Mouse (Mus musculus) gastrocnemius, adult 18-20 months (tissue): ENCODE measurements at regions not wholly inside any gene's neighbourhood (a gene's known extent, or its start where the extent isn't known, plus 50 kb on each side); places are given as distances from the start of the nearest gene placed in this dataset.

ENCODE experiments used
- DNase-seq: peaks from one replicate; pipeline ENCODE4 v3.0.0; 2021; ENCODE audit warnings: low spot score

DNA sequence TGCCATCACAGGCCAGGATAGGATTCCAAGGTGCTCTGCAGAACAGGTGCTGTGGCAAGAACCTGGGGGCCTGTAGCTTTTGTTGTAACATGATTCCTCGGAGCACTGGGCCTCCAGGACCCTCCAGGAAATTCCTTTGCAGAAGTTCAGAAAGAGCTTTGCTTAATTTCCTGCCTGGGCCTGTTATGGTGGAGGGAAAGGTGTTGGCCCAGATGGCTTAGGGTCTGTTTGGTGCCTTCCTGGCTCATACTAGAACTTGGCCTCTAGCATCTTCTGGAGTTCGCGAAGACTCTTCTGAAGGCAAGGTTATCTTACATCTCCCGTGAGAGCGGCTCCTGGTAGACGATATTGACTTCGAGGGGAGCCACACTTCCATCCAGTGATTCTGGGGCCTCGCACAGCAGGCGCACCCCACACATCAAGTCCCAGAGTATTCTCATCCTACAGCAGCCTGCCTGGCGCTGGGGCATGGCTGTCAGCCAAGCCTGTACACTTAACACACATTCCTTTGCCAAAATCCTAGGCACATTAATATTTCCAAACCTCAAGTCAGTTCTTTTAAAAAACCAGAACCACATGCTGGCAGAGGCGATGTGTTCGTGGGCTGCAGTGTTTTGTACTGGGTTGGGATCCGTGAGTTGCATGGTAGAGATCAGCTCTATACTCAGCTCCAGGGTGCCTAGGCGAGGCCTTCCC, 54.5 kb upstream of the Cxcl14 start:
- DNase-seq = no peak

DNA sequence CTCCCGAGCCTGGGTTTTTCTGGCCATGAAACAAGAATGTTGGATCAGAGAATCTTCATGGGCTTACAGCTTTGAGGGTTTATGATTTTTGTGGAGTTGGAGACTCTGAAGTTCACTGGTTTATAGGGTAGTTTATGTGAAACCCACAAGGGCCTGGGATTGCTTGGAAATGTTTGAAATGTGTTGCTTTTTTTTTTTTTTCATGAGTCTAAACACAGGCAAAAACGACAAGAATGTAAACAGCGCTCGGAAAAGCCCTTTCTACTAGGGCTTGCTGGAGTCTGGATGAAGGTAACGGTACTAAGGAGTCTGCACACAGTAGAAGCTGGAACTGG, 55.0 kb upstream of the Cxcl14 start:
- DNase-seq = no peak

DNA sequence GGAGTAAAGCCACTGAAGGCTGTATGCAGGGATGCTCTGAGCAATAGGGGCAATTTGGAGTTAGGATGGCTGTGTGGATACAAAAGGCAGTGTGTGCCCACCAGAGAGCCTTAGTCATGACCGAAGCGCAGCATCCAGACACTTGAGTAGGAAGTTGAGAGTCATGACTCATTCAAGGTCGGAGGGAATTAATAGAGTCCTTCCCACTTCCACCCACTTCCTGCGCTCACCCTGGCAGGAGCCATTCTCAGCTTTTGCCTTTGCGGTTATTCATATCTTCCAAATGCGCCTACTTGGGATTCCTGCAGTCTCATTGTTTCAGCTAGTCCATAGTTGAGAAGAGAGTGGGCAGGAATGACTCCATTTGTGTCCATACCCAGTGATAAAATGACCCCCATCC, 56.1 kb upstream of the Cxcl14 start:
- DNase-seq = no peak

DNA sequence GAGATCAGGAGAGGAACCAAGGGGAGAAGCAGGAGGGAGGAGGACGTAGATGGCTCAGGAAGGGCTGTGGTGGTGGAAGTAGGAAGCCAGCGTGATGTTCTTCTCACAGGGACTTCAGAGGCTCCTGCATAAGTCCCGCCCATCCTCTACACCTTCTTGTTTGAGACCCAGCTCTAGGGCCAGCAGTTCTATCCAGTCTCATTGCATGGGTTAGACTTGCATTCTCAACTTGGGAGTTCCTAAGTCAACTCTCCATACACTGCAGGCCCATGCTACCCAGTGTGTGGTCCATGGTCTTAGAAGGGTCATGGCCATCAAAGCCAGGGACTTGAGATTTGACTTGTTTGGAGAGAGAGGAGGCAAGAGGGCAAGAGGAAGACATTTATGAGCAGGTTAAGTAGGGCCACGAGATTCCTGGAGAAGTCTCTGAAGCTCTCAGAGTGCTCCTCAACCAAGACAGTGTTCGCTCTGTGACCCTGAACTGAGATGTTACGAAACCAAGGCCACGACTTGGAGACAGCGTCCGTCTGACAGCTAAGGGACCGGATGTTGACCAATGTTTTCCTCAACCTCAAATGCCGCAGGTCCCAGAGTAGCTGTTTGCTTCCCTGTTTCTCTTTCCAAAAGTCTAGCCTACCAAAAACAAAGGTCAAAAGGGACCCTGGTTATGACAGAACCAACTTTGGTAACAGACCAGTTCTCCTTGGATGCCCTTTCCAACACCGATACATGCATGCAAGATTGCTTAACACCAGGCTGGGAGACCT, 56.7 kb upstream of the Cxcl14 start:
- DNase-seq = peak; percentile 48

DNA sequence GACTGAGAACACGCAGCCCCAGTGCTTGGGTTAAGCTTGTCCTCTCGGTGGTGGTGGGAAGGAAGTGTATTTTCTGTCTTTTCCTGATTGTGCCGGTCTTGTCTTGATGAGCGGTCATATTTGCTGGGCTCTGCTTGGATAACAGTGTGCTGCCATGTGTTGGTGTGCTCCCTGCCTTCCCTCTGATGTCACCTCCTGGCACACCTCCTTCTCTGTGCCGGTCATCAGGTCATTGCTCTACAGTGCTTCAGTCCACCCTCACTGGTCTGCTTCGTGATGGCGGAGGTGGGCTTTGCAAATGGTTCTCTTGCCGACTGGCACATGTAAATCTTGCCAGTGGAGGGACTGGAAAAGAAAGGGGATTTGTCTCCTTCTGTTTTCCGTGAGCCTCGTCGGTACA, 57.6 kb upstream of the Cxcl14 start:
- no peak for DNase-seq

DNA sequence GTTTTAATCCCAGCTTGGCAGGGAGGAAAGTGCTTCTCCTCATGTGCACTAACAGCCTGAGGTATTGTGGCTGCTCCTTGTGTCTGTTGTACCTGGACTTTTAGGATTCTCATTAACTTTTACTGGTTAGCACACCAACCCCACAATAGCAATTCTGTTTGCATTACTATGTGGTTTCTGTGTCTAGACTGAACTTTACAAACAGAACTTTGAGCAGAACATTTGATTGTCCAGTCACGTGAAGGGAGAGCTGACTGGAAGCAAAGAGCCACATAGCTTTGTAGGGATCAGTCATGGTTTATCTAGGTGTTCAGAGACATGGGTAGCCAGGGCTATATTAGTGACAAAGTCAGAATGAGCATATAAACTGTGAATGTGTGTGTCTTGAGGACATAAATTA, 58.3 kb upstream of the Cxcl14 start:
- no peak for DNase-seq

DNA sequence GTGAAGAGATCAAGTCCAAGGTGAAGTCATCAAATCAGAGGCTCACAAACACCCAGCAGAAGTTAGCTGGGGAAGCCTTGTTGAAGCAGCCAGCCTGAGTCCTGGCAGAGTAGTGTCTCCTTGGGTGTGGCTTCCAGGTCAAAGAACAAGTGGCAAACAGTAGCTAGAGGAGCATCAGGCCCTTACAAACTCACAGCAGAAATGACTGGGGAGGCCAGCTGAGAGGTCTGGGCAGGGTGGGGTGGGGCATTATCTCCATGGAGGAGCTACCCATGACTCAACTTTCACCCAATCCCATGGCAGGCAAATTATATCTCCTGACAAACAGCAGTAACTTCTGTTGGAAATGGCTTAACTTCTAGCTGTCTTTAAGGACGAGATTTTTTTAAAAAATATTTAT, 60.6 kb upstream of the Cxcl14 start:
- no peak for DNase-seq

DNA sequence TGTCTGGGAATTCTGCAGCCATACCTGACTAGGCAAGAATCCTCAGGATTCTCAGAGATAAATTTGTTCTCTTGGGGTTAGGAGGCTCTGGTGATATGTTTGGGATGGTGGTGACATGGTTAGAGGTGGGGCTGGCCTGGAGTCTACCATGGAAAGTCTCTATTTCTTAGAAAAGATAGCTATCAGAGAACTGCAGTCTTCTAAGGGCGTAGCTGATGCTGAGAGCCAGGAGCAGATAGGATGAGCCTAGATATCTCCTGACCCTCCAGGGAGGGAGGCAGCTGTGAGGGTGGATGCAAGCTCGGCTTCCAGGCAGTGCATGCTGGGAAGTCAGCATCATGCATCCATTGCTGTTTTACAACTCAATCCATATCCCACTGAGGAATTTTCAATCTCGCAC, 61.6 kb upstream of the Cxcl14 start:
- no peak for DNase-seq

DNA sequence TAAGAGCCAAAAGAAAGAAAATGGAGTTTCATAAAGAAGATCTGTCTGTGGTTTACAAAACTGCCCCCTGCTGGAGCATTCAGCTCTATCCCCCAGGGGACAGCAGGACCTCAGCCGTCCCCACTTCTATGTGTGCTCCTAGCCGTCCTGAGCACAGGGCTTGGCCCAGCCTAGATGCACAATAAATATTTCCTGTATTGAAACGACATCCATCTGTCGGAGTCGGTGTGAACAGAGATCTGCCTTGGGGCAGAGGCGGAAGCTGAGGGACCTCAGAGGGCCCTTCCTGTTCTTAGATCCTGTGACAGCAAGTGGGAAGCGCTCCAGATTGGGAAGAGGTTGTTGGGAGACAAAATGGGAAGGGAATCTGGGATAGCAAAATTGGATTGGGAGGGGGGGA, 62.5 kb upstream of the Cxcl14 start:
- DNase-seq = no peak

DNA sequence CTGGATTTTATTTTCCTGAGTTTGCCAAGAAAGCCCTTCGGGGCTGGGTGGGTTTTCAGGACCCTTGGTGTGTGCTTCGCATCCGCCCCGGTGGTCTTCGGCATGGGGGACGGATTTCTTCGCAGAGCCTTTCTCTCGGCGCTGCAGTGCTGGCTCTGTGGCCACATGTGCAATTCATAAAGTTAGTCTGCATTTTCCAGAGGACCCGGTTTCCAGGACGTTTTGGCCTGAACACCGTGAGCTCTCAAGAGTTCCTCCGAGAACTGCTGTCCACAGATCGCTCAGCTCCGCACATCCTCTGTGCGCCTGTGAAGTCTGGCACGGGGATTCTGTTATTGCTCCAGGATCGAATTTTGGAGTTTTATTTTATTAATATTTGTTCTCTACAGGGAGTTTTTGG, 63.2 kb upstream of the Cxcl14 start:
- DNase-seq = peak; percentile 39

DNA sequence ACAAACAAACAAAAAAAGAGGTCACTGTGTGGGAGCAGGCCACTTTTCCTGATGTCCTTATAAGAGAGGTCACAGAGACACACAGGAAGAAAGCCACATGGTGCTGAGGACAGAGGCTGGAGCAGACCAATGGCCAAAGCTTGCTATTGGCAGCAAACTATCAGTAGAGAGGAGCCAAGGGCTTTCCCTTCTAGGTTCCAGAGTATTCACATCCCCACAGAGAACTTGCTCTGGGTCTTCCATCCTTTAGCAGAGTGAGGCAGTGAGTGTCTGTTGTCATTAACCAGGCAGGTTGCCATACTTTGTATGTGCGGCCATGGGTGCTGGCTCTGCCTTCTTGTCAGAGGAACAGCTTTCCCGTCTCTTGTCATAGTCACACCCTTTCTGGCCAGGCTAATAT, 64.5 kb upstream of the Cxcl14 start:
- DNase-seq = no peak

DNA sequence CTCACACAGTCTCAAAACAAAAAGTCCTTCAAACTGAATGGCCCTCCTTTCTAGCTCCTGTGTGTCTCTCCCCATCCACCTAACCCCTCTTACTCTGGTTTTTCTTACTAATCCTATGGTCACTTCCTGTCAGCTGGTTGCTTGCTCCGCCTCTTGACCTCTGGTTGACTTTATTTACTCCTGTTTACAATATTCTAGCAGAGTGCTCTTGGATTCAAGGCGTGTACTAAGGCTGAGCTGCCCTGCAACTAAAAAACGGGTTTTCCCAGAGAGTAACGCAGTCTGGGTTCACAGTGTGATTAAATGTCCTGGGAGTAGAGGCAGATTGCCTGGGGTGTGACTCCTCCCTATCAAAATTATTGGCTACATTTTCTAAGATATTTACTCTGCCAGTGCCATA, 64.2 kb upstream of the Gm3045 start:
- DNase-seq = no peak

DNA sequence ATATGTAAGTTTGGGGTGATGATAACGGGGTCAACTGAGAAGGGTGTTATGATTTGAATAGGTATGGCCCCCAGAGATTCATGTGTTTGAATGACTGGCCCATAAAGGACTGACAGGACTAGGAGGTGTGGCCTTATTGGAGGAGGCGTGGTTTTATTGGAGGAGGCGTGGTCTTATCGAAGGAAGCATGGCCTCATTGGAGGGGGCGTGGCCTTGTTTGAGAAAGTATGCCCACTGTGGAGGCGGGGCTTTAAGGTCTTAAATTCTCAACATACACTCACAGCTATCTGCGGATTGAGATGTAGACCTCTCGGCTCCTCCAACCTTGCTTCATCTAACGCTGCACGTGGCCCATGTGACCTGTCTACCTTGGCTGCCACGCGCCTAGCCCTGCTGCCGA, 63.7 kb upstream of the Gm3045 start:
- no peak for DNase-seq

DNA sequence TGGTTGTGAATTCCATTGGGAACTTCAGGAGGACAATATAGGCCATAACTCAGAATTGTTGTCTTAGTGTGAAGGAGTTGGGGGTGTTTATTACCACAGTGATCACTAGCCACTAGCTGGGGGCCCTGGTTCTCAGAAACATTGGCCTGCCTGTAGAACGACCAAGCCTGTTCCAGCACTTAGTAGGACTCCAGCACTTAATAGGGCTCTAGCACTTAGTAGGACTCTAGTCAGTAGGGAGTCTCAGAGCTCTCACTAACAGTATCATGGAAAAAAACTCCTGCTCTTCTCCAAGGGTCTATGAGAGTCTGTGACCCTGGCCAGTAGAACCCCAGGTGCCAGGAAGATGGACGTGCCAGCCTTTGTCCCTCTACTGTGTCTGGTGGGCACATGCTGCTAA, 56.8 kb upstream of the Gm3045 start:
- DNase-seq = no peak

DNA sequence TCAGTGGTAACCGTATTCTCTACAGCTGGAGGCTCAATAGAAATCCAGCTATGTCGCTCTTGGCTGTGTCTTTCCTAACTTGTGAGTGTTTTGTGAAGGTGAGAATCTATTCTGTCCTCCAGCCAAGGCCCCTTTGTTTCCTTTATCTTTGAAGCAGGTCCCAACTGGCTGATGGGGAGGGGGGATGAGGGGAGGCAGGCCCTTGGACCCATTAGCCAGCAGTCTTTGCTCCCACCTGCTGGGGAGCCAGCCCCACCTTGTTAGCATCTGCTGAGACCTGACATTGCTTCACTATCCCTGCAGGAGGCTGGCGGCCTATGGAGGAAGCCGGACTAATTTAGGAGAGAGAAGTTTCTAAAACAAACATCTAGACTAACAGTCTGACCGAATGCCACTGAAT, 55.0 kb upstream of the Gm3045 start:
- DNase-seq = no peak

DNA sequence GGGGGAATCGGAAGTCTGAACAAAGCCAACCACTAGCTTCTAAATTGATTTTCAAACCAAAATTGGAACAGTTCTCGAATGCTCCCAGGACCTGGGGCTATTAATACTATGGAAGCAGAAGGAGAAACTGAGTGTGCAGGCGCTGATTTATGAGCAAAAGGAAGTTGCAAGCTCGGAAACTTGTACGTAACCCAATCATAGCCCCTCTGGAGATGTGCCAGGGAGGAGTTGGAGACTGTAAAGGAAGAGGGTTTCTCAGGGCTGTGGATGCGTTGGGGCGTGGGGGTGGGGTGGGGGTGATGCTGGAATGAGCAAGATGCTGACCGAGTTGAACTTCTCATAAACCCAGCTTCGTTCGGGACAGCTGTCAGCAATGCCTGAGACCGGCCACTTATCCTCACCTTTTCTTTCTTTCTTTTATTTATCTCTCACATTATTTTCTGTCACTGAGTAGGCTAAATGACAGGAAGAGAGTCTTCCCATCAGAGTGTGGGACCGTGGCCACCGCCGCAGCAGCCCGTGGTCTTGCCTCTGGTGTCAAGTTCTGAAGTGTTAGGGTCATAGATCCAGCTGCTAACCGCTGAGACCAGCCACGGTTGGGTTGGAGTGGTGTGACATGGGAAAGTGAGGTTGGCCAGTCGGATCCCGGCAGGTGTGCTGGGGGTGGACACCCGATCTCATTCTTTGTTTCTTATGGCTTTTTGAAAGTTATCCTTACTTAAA, 54.2 kb upstream of the Gm3045 start:
- DNase-seq = no peak

DNA sequence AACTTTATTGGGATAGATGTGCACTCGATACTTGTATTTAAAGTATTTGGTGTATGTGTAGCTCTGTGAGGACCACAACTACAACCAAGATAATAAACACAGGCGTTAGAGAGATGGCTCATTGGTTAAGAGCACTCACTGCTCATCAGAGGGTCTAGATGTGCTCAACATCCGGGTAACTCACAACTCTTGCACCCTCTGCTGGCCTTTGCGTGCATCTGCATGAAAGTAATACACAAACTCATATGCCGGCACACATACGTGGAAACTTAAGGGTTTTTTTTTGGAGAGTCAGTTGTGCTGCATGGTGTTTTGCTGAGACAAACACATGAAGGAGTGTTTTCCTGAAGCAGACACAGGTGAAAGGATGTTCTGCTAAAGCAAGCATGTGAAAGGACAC, 53.7 kb upstream of the Gm3045 start:
- DNase-seq = no peak
